Mouse (Mus musculus) thymus, adult 18-20 months (tissue): ENCODE data around the gene Vps11.
"Not testable (repeated sequence)": the region's sequence is repeated elsewhere in the genome, so short reads cannot be mapped to it uniquely, and the experiment has no call there.

Source experiments
- DNase-seq, 2 experiments: peaks; one replicate each; pipeline ENCODE4 v3.0.0; 2022; ENCODE audit warnings: mixed read lengths in 2 of 2

Vps11 gene

DNA sequence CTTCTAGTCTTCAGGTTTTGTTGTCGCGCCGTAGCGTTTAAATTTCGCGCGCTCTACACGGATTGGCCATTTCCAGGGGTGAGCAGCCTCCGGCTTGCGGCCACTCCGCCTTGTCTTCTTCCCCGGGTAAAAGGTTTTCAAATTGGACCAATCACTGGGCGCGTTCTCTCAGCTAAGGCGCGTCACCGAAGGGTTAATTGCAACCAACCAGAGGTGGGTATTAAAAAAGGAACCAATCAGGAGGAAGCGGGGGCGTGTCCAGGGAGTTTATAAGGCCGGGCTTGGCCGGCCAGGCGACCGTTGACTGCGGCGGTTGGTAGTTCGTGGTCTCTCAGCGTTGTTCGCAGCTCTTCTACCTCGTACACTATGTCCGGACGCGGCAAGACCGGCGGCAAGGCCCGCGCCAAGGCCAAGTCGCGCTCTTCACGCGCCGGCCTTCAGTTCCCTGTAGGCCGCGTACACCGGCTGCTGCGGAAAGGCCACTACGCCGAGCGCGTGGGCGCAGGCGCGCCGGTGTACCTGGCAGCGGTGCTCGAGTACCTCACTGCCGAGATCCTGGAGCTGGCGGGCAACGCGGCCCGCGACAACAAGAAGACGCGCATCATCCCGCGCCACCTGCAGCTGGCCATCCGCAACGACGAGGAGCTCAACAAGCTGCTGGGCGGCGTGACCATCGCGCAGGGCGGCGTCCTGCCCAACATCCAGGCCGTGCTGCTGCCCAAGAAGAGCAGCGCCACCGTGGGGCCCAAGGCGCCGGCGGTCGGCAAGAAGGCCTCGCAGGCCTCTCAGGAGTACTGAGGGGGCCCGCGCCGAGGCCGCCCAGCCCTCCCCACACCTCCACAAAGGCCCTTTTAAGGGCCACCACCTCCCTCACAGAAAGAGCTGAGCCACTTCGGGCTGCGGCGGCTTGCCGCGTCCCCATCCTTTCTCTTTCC, 26.8 kb downstream of the Vps11 start, which contains the start of gene H2afx:
H2afx (plus strand) TSS at position 299 of the 935 bp plus-strand sequence.
- peak; percentile 96 to 99 for DNase-seq

DNA sequence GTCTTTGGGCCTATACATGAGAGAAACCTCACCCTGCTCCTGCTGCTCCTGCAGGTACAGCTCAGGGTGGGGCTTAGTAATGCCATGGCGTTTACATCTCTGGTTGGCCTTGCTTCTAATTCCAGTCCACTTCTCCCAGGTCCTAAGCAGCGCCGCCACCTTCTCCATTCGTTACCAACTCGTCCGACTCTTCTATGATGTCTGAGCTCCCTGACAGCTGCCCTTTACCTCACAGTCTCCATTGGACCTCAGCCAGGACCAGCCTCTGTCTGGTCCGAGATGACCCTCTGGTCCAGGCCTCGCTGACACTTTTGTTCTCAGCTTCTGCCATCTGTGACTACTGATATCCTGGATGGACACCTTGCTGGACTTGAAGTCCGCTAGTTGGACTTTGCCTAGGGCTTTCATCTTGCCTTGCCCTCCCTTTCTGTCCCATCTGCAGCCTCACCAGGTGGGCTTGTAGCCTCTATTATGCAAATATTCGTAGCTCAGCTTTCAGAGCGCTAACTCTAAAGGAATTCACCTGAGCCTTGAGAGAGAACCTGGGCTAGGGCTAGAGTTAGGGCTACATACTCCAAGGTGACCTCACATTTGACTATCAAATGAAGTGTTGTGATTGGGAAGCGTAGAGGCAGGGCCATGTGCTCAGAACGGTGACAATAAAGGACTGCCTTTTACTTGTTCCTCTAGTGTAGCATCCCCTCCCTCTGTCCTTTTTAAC, 28.4 kb downstream of the Vps11 start:
- no peak for DNase-seq

DNA sequence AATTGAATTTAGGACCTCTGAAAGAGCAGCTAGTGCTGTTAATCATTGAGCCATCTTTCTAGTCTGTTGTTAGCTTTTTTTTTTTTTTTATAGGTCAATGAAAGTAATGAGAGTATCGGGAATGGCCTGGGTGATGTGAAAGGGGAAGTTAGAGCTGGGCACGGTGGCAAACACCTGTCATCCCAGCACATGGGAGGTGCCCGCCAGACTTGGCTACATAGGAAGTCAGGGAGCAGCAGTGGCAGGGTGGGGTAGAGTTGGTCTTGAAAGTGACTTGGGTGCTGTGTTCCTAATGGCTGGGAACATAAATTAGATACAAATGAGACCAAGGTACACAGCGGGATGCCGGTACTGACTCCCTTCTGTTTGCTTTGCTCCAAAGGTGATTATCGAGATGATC, 30.7 kb downstream of the Vps11 start:
- no peak for DNase-seq

DNA sequence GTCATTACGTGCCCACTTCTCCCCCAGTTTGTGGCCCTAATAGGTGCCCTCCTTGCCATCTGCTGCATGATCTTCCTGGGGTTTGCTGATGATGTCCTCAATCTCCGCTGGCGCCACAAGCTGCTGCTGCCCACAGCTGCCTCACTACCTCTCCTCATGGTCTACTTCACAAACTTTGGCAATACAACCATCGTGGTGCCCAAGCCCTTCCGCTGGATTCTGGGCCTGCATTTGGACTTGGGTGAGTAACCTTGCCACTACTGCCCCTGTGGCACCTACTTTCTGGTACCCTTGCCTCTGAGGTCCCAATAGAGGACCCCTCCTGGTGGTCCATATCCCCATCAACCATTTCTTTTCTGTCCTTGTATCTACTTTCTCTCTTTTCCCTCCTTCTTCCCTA, 33.5 kb downstream of the Vps11 start:
- DNase-seq = no peak

DNA sequence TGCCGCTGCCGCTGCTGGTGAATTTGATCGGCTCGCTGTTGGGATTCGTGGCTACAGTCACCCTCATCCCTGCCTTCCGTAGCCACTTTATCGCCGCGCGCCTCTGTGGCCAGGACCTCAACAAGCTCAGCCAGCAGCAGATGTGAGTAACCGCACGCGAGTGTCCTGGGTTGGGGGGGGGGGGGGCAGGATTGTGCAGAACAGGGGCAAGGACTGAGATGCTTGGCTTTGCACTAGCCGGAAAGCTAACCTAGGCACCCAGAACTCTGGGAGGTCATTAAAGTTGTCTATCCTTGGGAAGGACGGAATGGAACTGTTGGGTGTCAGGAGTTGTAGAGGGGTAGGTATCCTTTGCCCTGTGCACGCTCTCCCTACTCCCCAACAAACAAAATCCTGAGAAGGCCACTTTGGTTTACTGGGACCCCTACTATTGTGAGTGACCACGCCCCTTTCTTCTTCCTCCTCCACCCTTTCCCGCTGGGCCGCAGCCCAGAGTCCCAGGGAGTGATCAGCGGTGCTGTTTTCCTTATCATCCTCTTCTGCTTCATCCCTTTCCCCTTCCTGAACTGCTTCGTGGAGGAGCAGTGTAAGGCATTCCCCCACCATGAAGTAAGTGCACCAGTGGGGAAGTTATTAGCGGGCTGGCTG, 34.3 kb downstream of the Vps11 start:
- DNase-seq = no peak

DNA sequence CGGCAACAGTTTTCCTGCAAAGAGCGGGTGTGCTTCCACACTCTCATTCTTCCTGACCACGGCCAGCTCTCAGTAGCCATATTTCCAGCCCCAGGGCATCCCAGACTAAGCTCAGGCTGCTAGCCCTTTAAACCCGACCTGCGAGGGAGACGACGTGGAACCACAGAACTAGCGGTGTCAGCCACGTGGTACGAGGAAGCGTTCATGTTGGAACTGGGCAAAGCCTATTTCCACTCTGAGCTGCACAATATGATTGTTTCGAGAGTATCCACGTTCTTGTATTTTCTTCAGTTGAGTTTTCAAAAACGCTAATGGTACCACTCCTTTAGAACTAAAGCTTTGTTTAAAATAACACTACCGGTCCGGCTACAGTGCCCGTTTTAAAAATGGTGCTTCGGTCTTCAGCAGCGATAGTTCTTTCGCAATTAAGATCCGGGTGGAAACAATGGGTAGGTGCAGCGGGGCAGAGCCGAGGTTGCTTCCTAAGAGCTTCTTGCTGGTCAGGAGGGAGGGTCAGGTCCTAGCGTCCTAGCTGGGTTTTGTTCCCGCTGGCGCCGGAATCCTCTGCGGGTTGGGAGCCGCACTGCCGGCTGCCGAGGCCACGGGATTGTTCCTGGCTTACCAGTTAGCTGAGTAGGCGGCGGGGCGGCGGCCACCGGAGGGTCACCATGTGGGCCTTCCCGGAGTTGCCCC, 35.0 kb downstream of the Vps11 start:
- peak; percentile 62 to 67 for DNase-seq

DNA sequence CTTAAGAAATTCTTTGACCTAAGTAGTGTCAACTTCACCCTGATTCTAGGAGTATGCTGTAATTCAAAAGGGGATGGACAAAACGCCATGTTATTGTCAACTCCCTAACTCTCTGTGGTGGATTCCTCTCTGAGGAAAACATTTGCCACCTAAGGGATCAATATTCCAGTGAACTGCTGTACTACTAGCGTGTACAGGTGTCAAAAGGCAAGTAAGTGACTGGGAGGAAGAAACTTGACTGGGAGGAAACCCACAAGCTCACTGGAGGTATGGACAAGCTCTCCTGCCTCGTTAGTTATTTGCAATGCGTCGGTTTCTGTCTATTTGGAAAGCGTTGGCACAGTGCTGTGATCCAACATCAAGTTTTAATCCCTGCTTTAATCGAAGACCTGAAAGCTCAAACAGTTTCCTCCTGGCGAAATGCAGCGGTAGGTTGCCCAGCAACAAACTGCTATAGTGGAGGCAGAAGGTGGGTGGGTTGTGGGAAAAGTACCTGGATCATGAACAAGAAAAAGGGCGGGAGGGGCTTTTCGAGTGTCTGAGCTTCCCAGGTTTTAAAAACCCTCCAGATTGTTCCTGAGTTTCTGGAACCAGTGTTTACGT, 35.6 kb downstream of the Vps11 start, which contains the start of gene Dpagt1:
Dpagt1 (plus strand) TSS at position 252 of the 603 bp plus-strand sequence.
- DNase-seq = no peak

DNA sequence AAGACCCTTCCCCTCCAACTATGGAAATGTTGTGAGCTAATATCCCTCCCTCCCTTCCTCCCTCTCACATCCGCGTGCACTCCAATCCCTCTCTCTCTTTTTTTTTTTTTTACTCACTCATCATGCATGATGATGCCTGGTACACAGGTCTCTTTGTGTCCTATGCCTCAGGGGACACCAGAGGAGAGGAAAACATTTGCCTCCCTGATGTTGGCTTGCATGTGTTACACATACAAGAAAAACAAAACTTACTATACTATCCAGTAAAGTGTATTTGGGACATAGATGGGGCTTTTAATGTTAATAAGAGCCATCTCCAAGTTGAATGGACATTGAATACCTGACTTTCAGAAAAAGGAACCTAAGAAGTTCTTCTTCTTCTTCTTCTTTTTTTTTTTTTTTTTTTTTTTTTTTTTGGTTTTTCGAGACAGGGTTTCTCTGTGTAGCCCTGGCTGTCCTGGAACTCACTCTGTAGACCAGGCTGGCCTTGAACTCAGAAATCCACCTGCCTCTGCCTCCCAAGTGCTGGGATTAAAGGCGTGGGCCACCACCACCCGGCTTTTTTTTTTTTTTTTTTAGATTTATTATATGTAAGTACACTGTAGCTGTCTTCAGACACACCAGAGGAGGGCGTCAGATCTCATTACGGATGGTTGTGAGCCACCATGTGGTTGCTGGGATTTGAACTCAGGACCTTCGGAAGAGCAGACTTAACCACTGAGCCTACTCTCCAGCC, 36.3 kb downstream of the Vps11 start:
- not testable (repeated sequence) for DNase-seq

DNA sequence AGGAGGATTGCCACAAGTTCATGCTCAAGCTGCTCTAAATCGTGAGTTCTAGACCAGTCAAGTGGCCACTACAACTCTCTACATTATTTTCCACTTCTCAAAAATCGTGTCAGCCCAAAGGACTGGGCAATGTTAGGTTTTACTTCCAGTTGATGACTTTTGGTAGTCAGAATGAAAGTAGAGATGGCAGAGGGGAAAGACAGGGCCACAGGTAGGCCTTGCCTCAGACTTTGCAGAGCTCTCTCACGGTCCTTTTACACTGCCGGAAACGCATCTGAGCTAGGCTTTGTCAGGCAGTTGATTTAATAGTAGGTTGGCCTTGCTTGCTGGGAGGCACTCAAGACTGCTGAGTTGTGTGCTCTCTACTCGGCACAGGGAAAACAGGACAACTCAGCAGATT, 37.3 kb downstream of the Vps11 start:
- DNase-seq = no peak

DNA sequence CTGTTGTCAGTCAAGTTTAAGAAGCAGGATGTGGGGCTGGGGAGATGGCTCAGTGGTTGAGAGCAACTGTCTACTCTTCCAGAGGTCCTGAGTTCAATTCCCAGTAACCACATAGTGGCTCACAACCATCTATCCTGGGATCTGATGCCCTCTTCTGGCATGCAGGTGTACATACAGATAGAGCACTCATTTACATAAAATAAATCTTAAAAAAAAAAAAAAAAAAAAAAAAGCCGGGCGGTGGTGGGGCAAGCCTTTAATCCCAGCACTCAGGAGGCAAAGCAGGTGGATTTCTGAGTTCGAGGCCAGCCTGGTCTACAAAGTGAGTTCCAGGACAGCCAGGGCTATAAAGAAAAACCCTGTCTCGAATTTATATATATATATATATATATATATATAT, 37.8 kb downstream of the Vps11 start:
- DNase-seq = not testable (repeated sequence)

DNA sequence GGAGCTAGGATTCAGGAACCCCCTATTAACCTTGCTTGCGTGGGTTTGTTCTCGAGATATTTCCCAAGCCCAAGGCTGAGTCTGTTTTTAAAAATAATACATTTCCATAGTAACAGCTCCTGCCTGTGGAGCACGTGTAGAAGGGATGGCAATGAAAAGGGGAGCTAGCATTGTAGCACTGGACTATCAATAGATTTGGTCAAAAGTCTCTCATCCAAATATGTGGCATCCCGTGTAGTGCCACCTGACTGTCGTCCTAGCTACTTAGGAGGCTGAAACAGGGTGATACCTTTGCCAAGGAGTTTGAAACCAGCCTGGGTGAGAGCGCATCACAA, 40.7 kb downstream of the Vps11 start:
- DNase-seq = no peak

DNA sequence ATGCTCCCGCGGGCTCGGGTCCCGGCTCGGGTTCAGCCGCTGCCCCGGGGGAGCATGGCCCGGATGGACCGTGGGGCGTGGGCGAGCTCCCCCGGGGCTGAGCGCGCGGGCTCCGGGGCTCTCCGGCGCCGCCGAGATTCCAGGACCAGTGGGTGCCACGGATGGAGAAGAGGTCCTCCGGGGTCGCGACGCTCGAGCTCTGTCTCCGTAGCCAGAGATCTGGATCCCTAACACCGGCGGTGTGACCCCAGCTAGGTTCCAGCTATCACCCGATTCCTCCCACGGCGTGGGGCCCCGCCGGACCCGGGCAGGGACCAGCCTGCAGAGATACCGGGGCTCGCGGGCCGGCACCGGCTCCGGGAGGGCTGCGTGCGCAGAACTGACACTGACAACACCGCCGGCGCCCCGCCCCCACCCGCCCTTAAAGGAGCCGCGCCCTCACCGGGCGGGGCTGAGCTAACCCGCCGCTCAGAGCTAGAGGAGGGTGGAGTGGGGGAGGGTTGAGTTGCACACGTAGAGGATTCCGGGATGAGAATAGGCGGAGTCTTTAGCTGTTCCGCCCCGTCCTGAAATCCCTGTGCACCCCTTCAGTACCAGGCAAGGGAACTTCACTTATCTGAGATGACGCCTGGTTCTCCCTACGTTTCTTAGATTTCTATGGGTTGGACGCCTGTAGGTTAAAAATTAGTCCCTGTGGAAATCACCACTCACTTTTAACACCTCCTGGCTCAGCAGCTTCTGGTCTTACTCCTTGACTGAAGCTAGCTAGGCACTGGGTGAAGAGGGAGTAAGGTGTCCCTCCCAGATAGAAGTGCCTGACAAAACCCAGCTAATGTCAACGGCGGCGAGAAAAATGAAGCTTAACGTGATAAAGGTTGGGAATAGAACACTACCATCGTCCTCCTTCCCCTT, 41.3 kb downstream of the Vps11 start, which contains the start of gene C2cd2l:
C2cd2l (minus strand) TSS at position 399 of the 912 bp plus-strand sequence.
- DNase-seq = peak; percentile 76 to 85

DNA sequence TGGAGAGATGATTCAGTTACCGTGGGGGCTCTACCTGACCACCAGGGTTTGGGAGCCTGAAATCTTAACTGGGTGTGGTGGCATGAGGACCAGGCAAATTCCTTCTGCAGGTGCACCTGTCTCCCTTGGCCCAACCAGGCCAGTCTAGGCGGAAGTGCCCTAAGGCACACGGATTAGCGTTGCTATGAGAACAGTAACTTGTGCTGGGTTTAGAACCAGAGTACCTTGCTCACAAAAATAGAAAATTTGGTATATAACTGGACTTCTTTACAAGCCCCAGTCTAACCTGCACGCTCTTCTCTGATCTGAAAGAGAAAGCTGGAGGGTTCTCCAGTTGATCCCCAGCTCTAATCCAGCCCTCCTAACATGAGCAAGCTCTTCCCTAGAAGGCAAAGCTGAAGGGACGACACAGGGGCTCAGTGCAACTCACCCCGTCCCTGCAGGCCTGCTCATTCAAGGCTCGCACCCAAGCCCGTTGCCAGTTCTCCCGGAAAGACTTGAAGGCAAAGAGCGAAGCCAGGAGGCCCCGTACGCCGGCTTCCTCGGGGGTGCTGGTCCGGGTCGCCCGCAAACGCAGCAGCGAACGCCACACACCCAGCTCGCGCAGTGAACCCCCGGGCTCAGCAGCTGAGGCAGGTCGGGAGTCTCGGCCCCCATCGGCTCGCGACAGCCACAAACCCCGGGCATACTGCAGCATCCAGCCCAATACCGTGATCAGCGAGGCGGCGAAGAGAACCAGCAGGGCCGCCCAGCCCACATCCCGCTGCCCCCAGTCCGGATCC, 42.2 kb downstream of the Vps11 start:
- DNase-seq = peak; percentile 34 to 49

DNA sequence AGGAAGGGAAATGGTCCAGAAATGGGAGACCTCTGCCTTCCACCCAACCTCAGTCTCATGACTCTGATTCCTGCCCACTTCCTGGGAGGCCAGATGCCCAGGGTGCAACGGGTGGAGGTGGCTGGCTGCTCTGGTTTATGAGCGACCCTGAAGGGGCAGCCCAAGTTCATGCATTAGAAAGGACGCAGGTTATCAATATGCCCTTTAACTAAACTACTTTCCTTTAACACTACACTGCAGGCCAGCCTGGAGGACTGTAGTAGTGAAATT, 42.7 kb downstream of the Vps11 start:
- DNase-seq = no peak

DNA sequence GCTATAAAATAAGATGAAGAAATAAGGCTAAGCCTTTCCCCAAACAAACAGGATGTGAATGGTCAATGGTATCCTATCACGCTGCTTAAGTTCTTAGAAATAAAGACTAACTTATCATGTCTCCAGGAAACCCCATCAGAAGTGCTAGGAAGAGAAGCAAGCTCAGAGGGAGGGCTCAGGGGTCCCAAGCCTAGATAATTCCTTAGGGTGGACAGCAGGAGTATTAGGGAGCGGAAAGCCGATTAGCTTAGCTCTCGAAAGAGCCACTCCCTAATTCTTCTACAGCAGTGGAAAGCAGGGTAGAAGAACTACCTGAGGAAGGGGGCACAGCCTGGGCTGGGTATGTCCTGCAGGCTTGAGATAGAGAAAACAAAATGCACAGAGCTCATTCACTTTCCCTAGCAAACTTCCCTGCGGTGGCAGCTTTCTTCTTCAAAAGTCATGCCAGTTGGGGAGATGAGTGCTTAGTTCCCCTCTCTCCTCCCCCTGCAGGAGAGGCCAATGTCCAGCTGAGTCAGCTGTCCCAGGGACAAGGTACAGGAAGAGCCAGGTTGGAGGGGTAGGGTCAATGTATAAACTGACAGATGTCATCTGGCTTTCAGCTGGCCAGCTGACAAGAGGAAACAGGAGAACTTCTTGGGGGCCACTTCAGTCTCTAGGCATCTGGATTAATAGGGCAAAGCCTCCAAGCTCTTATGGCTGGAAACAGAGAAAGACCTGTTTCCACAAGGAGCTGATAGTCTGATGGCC, 43.2 kb downstream of the Vps11 start:
- DNase-seq = no peak

DNA sequence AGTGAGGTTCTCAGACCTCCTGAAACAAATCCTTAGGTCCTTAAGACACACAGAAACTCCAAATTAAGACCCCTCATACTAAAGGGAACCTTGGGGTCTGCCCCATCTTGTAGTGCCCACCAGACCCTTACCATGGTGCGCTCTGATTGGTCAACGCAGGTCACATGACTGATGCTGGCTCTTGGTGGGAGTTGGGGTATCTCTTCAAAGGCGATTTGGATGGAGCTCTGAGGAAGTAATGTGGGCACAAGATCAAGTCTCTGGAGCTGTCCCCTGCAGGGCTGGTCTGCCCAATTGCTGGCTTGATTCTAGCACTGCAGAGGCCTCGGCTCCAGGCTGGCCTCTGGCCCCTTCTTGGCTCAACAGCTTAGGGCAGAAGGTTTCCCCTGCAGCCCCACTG, 44.0 kb downstream of the Vps11 start:
- DNase-seq = no peak

DNA sequence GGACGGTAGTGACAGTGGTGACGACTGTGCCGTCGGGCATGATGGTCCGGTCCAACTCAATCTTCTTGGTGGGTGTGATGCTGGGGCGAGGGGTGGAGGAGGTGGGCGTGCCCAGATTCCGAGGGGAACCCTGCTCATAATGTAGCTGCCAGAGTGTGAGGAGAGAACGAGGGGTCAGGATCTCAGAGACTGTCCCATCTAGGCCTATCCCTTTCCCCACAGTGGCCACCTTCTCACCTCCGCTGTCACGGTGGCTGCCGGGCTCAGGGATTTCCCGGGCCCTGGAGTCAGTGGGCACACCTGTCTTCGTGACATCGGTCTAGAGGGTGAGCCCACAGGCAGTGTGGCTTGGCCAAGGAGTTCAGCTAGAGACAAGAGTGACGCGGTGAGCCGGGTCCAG, 46.6 kb downstream of the Vps11 start:
- DNase-seq = no peak

DNA sequence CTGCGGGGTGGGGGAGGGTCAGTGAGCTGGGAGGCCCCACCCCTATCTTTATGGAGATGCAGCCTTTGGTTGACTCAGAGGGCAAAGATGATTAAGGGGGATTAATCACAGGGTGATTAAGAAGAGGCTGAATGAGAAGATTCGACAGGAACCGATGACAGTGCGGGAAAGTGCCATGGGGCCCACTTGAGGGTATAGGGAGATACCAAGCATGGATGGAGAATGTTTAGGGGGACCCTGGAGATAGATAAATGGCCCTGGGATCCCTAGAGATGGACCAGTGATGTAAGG, 47.3 kb downstream of the Vps11 start:
- DNase-seq = no peak

DNA sequence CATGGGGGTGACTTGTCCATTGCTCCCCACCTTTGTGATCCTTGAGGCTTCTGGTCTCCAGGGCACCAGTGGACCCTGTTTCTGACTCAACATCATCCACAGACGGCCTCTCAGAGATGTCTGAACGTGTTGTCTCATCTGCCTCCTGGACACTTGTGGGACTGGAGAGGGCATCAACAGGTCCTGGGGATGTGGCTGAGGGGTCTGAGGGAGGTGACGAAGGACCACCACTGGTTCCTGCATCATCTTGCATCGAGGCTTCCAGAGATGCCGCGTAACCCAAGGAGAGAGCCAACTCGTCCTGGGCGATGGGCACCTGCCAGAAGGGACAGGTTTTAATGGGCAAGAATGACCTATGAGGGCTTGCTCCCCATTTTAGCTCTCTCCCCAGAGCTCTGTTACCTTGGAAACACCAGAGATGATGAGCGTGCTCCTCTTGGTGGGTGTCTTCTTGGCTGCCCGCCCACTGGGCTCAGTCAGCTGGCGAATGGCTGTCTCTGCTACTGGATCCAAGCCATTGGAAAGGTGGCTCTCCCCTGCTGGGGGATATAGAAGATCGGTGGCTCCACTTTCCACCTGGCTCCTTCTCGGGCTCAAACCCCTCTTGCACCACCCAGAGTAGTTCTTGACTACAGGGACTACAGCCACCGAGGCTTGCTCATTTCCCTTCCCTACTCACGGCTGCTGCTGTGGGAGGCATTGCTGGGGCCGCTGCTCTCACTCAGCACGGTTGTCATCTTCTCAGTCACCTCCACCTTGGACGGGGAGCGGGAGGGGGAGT, 47.8 kb downstream of the Vps11 start:
- no peak for DNase-seq
